Mouse (Mus musculus): ENCODE results near the gene Parp3. TPM values are rescaled to one million over a fixed set of nuclear protein-coding genes. Genes with fewer than 3 reads are reported as not detected.

Parp3 gene
- polyA plus RNA-seq, 1 experiment from 2014 or later = 1.2 TPM

GRCm38 (mm10) chr9:106464751-106465541, 11.8 kb downstream of the Parp3 start:
- no peaks in the 10 kb centered on the region for H3K9me3 ChIP-seq
- ATAC-seq (ENCODE audit: extremely low read depth, insufficient number of reproducible peaks, low FRiP score, low TSS enrichment) = peak; percentile 23; the same call in 1 of the 2 replicates
- H3K27ac ChIP-seq (replicated peaks) = peak overlapping the region; percentile 46
- H3K4me2 ChIP-seq = peak overlapping the region; percentile 98
- peaks cover 18% of the 10 kb centered on the region for H3K4me1 ChIP-seq
- WGBS = 2% methylated on average over 99 of the region's 99 CpGs
- peak overlapping the region; percentile 65 for H3K4me3 ChIP-seq
- H3K27me3 ChIP-seq (replicated peaks) = peaks cover 21% of the 10 kb centered on the region
- peak overlapping the region; percentile 84 for H3K9ac ChIP-seq
- peaks cover 41% of the 10 kb centered on the region for H3K36me3 ChIP-seq

GRCm38 (mm10) chr9:106463122-106464063, 13.4 kb downstream of the Parp3 start:
- peaks cover 46% of the 10 kb centered on the region for H3K36me3 ChIP-seq
- no peaks in the 10 kb centered on the region for H3K9me3 ChIP-seq
- H3K4me1 ChIP-seq = peaks cover 28% of the 10 kb centered on the region
- no peak overlapping the region for H3K27ac ChIP-seq (replicated peaks)
- no peak overlapping the region for H3K9ac ChIP-seq
- no peak for ATAC-seq (ENCODE audit: extremely low read depth, insufficient number of reproducible peaks, low FRiP score, low TSS enrichment)
- H3K4me2 ChIP-seq = no peak overlapping the region
- H3K4me3 ChIP-seq = no peak overlapping the region
- WGBS = 81% methylated on average over 21 of the region's 21 CpGs
- H3K27me3 ChIP-seq (replicated peaks) = peaks cover 21% of the 10 kb centered on the region

- ATAC-seq (ENCODE audit: extremely low read depth, insufficient number of reproducible peaks, low FRiP score, low TSS enrichment) = no peak
- Histone ChIP-seq H3K4me2 (no peak overlapping the region), H3K4me3 (no peak overlapping the region), H3K27ac (replicated peaks) (no peak overlapping the region), H3K4me1 (peaks cover 37% of the 10 kb centered on the region), H3K36me3 (peaks cover 53% of the 10 kb centered on the region), H3K9me3 (no peaks in the 10 kb centered on the region), H3K27me3 (replicated peaks) (peaks cover 21% of the 10 kb centered on the region), H3K9ac (no peak overlapping the region)
- 85% methylated on average over 12 of the region's 12 CpGs for WGBS
These were observed 14.3 kb downstream of the Parp3 start for GRCm38 (mm10) chr9:106462430-106462800.

GRCm38 (mm10) chr9:106461641-106462429, 14.9 kb downstream of the Parp3 start:
- no peak overlapping the region for H3K9ac ChIP-seq
- 79% methylated on average over 16 of the region's 16 CpGs for WGBS
- no peak for ATAC-seq (ENCODE audit: extremely low read depth, insufficient number of reproducible peaks, low FRiP score, low TSS enrichment)
- H3K4me1 ChIP-seq = peaks cover 43% of the 10 kb centered on the region
- H3K9me3 ChIP-seq = no peaks in the 10 kb centered on the region
- no peak overlapping the region for H3K27ac ChIP-seq (replicated peaks)
- peaks cover 21% of the 10 kb centered on the region for H3K27me3 ChIP-seq (replicated peaks)
- no peak overlapping the region for H3K4me3 ChIP-seq
- H3K36me3 ChIP-seq = peaks cover 53% of the 10 kb centered on the region
- no peak overlapping the region for H3K4me2 ChIP-seq

GRCm38 (mm10) chr9:106461026-106461415, 15.7 kb downstream of the Parp3 start:
- Histone ChIP-seq H3K4me1 (peaks cover 51% of the 10 kb centered on the region), H3K27me3 (replicated peaks) (peaks cover 18% of the 10 kb centered on the region), H3K9ac (no peak overlapping the region), H3K9me3 (no peaks in the 10 kb centered on the region), H3K4me2 (no peak overlapping the region), H3K36me3 (peaks cover 53% of the 10 kb centered on the region), H3K27ac (replicated peaks) (no peak overlapping the region), H3K4me3 (no peak overlapping the region)
- WGBS = 83% methylated on average over 9 of the region's 9 CpGs
- ATAC-seq (ENCODE audit: extremely low read depth, insufficient number of reproducible peaks, low FRiP score, low TSS enrichment) = no peak

- Histone ChIP-seq H3K4me2 (no peak overlapping the region), H3K27ac (replicated peaks) (no peak overlapping the region), H3K36me3 (peaks cover 53% of the 10 kb centered on the region), H3K4me1 (peaks cover 52% of the 10 kb centered on the region), H3K4me3 (no peak overlapping the region), H3K27me3 (replicated peaks) (peaks cover 13% of the 10 kb centered on the region; the same call in 1 of the 2 replicates), H3K9ac (no peak overlapping the region), H3K9me3 (no peaks in the 10 kb centered on the region)
- 74% methylated on average over 18 of the region's 18 CpGs for WGBS
- ATAC-seq (ENCODE audit: extremely low read depth, insufficient number of reproducible peaks, low FRiP score, low TSS enrichment) = no peak
These were observed 16.2 kb downstream of the Parp3 start for GRCm38 (mm10) chr9:106460401-106461025.

GRCm38 (mm10) chr9:106459946-106460345, 16.8 kb downstream of the Parp3 start:
- Histone ChIP-seq H3K9ac (no peak overlapping the region), H3K4me2 (no peak overlapping the region), H3K9me3 (no peaks in the 10 kb centered on the region), H3K27ac (replicated peaks) (no peak overlapping the region), H3K27me3 (replicated peaks) (peaks cover 11% of the 10 kb centered on the region; the same call in 1 of the 2 replicates), H3K4me1 (peaks cover 53% of the 10 kb centered on the region), H3K36me3 (peaks cover 53% of the 10 kb centered on the region), H3K4me3 (no peak overlapping the region)
- WGBS = 72% methylated on average over 15 of the region's 15 CpGs
- no peak for ATAC-seq (ENCODE audit: extremely low read depth, insufficient number of reproducible peaks, low FRiP score, low TSS enrichment)

GRCm38 (mm10) chr9:106457920-106458319, 18.8 kb downstream of the Parp3 start:
- 64% methylated on average over 5 of the region's 5 CpGs for WGBS
- peaks cover 39% of the 10 kb centered on the region for H3K36me3 ChIP-seq

GRCm38 (mm10) chr9:106457163-106457559, 19.6 kb downstream of the Parp3 start:
- Histone ChIP-seq H3K4me3 (peak overlapping the region; percentile 68), H3K4me1 (peaks cover 64% of the 10 kb centered on the region), H3K27ac (replicated peaks) (peak overlapping the region; percentile 84), H3K9me3 (no peaks in the 10 kb centered on the region), H3K36me3 (peaks cover 33% of the 10 kb centered on the region), H3K27me3 (replicated peaks) (no peaks in the 10 kb centered on the region), H3K9ac (peak overlapping the region; percentile 88), H3K4me2 (peak overlapping the region; percentile 95)
- 56% methylated on average over 9 of the region's 9 CpGs for WGBS
- no peak for ATAC-seq (ENCODE audit: extremely low read depth, insufficient number of reproducible peaks, low FRiP score, low TSS enrichment)

More at GRCm38 (mm10) chr9:106457920-106458319, 18.8 kb downstream of the Parp3 start:
- Histone ChIP-seq H3K4me2 (no peak overlapping the region; the same call in 1 of the 2 replicates), H3K9ac (peak overlapping the region; percentile 52), H3K27me3 (replicated peaks) (no peaks in the 10 kb centered on the region; the same call in 1 of the 2 replicates), H3K4me3 (no peak overlapping the region), H3K27ac (replicated peaks) (0 out of 2 replicates have a peak overlapping the region, but pooled peaks have one; percentile 84), H3K9me3 (no peaks in the 10 kb centered on the region), H3K4me1 (peaks cover 56% of the 10 kb centered on the region)
- ATAC-seq (ENCODE audit: extremely low read depth, insufficient number of reproducible peaks, low FRiP score, low TSS enrichment) = no peak

- Histone ChIP-seq H3K4me1 (peaks cover 68% of the 10 kb centered on the region), H3K36me3 (peaks cover 27% of the 10 kb centered on the region), H3K9ac (peak overlapping the region; percentile 88), H3K27ac (replicated peaks) (peak overlapping the region; percentile 84), H3K4me3 (peak overlapping the region; percentile 68), H3K27me3 (replicated peaks) (no peaks in the 10 kb centered on the region), H3K4me2 (peak overlapping the region; percentile 95), H3K9me3 (no peaks in the 10 kb centered on the region)
- 39% methylated on average over 15 of the region's 15 CpGs for WGBS
- ATAC-seq (ENCODE audit: extremely low read depth, insufficient number of reproducible peaks, low FRiP score, low TSS enrichment) = no peak
These were observed 20.2 kb downstream of the Parp3 start for GRCm38 (mm10) chr9:106456325-106457162.

Data from heart, embryonic 13.5 days (tissue).